Mouse (Mus musculus): ENCODE measurements at regions not wholly inside any gene's neighbourhood (a gene's known extent, or its start where the extent isn't known, plus 50 kb on each side); places are given as distances from the start of the nearest gene placed in this dataset.

DNA sequence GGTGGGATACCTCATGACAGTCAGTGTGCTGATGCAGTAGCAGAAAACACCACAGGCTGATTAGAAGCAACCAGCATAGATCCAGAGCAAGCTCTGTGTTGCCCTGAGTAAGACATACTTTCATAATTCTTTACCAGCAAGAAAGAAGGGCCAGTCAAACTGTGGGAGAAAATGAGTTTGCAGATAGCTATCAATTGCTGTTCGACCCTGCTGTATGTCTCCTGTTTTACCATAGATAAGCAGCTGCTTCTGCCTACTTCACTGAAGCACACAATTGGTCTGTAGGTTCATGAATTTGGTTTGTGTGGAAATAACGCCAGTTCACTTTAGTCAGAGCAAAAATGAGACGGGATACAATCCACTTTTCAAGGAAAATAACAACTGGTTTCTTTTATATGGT is 373.4 kb upstream of the Pbx1 start:
- TF ChIP-seq CTCF (conservative IDR thresholded peaks at IDR 0.05; ENCODE audit: insufficient read depth, insufficient read length, low read depth, low read length) (no peak), POLR2A (IDR thresholded peaks at IDR 0.05; ENCODE audit: low read depth, low read length) (no peak)

Data from kidney, adult 2 months (tissue).